Mouse (Mus musculus) myocyte (in vitro differentiated cells): ENCODE data around the gene Grid2. TPM values are rescaled to one million over a fixed set of nuclear protein-coding genes. Genes with fewer than 3 reads are reported as not detected.

Source experiments
- H3K27me3 ChIP-seq: one replicate; pipeline ENCODE4 v1.6.1; 2011; ENCODE audit not compliant: control insufficient read depth, insufficient read depth, insufficient read length
- H3K36me3 ChIP-seq: one replicate; pipeline ENCODE4 v1.6.1; 2011; ENCODE audit not compliant: control insufficient read depth, insufficient read depth
- H3K4me2 ChIP-seq: one replicate; pipeline ENCODE4 v1.6.1; 2011; ENCODE audit warnings: low read depth, control low read depth
- H3K4me3 ChIP-seq: one replicate; pipeline ENCODE4 v1.5.1; 2011; ENCODE audit warnings: mild to moderate bottlenecking, control low read depth, moderate library complexity
- H3K79me2 ChIP-seq: one replicate; pipeline ENCODE4 v1.6.1; 2011; ENCODE audit not compliant: control insufficient read depth, insufficient read depth
- H3ac ChIP-seq: one replicate; pipeline ENCODE4 v1.6.1; 2011; ENCODE audit not compliant: control insufficient read depth, insufficient read length
- CEBPB ChIP-seq: IDR thresholded peaks from 2 replicates; pipeline ENCODE4 v1.6.1; 2011; ENCODE audit warnings: mild to moderate bottlenecking, moderate library complexity; ENCODE audit not compliant: poor library complexity, insufficient read depth, severe bottlenecking
- E2F4 ChIP-seq: IDR thresholded peaks from one replicate; pipeline ENCODE4 v1.6.1; 2011; ENCODE audit warnings: mild to moderate bottlenecking, control low read depth, moderate library complexity; ENCODE audit not compliant: insufficient read depth
- MAX ChIP-seq: IDR thresholded peaks from one replicate; pipeline ENCODE4 v1.6.1; 2011; ENCODE audit warnings: low read depth, mild to moderate bottlenecking, control low read depth
- MYOD1 ChIP-seq, 3 experiments: IDR thresholded peaks; one replicate each; pipeline ENCODE4 v1.6.1; 2011; ENCODE audit warnings: control low read depth in 2 of 3, low read depth in 2 of 3, mild to moderate bottlenecking in 2 of 3, moderate library complexity in 1 of 3; ENCODE audit not compliant: insufficient read length in 2 of 3, control insufficient read depth in 1 of 3
- MYOG ChIP-seq, 3 experiments: IDR thresholded peaks; one replicate each; pipeline ENCODE4 v1.6.1; 2011; ENCODE audit warnings: control low read depth in 2 of 3, low read depth in 2 of 3, mild to moderate bottlenecking in 2 of 3; ENCODE audit not compliant: insufficient read length in 2 of 3, control insufficient read depth in 1 of 3, insufficient read depth in 1 of 3
- POLR2A ChIP-seq: IDR thresholded peaks from one replicate; pipeline ENCODE4 v1.6.1; 2011; ENCODE audit warnings: low read depth, mild to moderate bottlenecking, control low read depth, moderate library complexity; ENCODE audit not compliant: insufficient read length
- POLR2AphosphoS2 ChIP-seq: IDR thresholded peaks from one replicate; pipeline ENCODE4 v1.6.1; 2011; ENCODE audit warnings: low read depth, control low read depth; ENCODE audit not compliant: insufficient read length
- REST ChIP-seq: IDR thresholded peaks from one replicate; pipeline ENCODE4 v1.6.1; 2011; ENCODE audit warnings: mild to moderate bottlenecking, control low read depth, moderate library complexity; ENCODE audit not compliant: insufficient read depth, insufficient read length
- SRF ChIP-seq: IDR thresholded peaks from one replicate; pipeline ENCODE4 v1.6.1; 2011; ENCODE audit warnings: low read depth; ENCODE audit not compliant: control insufficient read depth, insufficient read length
- TCF12 ChIP-seq: IDR thresholded peaks from one replicate; pipeline ENCODE4 v1.6.1; 2011; ENCODE audit warnings: mild to moderate bottlenecking, control low read depth; ENCODE audit not compliant: poor library complexity, insufficient read depth, severe bottlenecking
- TCF3 ChIP-seq: IDR thresholded peaks from one replicate; pipeline ENCODE4 v1.6.1; 2011; ENCODE audit warnings: low read depth, control low read depth; ENCODE audit not compliant: insufficient read length
- USF1 ChIP-seq: IDR thresholded peaks from one replicate; pipeline ENCODE4 v1.6.1; 2011; ENCODE audit warnings: low read depth, mild to moderate bottlenecking, control low read depth, moderate library complexity
- polyA plus RNA-seq: library from polyadenylated mRNA; unstranded; fragments of >200 nt; fragmentation: generic; extraction: Trizol; gene quantifications from one replicate; pipeline ENCODE4 v1.2.1, GENCODE M21; 2012; ENCODE audit warnings: missing spikeins

The Grid2 gene
- polyA plus RNA-seq, 1 experiment: not detected

DNA sequence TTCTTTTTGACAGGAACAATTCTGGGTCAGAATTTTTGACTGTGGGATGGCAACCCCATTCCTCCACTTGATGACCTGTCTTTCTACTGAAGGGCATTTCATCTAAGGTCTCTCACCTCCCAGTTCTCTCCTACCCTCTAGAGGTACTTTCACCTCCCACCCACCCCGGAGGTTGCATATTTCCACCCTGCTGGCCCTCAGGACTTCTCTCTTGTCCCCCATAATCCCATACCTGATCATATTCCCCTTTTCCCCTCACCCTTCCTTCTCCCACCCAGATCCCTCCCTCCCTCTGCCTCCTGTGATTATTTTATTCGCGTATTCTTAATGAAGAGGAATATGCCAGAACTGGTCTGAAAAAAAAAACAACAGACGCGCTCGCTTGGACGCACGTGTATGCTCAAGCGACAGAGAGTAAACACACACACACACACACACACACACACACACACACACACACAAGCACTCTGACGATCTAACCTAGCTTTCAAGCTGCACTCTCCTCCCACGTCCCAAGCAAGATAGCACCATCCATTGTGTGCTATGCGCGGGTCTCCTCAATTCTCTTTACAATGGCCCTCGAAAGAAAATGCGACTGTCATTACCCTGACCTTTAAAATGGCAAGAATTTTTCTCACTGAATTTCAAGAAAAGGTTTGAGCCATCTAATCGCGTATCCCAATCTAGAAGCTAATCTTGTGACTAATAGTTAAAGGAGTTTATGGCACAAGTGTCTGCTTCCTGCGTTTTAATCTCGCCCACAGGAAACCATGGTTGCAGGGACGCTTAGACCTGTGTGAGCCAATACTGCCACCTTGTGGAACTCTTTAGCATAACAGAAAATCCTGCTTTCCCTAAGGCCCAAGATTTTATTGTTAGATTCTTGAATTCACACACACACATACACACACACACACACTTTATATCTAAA, 1393.9 kb downstream of the Grid2 start:
- TF ChIP-seq CEBPB (no peak), POLR2A (no peak), E2F4 (no peak), REST (no peak), USF1 (no peak)
- H3K4me3 ChIP-seq: no peak overlapping the region

DNA sequence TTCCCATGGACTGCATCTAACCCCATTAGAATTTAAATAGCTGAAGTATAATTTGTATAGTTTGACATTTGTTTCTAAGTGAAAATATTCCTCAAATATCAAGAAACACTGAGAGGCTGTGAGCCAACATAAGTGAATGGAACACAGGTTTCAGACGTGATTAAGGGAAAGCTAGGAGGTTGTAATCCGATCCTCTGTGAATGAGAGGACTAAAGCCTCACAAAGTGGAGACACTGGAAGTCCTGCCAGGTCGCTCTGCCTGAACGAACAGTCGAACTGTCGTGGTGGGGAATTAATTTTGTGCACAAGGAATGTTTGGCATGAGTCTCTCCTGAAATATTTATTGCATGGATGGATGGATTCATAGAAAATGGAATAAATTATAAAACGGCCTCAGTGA, 1395.1 kb downstream of the Grid2 start:
- TF ChIP-seq POLR2A: no peak
- TF ChIP-seq POLR2AphosphoS2: no peak
- TF ChIP-seq MYOG (IDR thresholded peaks at IDR 0.05; ENCODE audit: control insufficient read depth in 1 of 3, insufficient read depth in 1 of 3, insufficient read length in 2 of 3, low read depth in 2 of 3): no peak
- no peak for TF ChIP-seq USF1
- TF ChIP-seq MAX: no peak
- TF ChIP-seq SRF: no peak
- no peak for TF ChIP-seq CEBPB
- TF ChIP-seq REST: no peak
- TF ChIP-seq E2F4: no peak
- no peak for TF ChIP-seq TCF12
- no peak for TF ChIP-seq MYOD1 (IDR thresholded peaks at IDR 0.05; ENCODE audit: control insufficient read depth in 1 of 3, insufficient read length in 2 of 3, low read depth in 2 of 3)
- no peak overlapping the region for H3K4me3 ChIP-seq
- no peaks in the 10 kb centered on the region for H3K79me2 ChIP-seq
- no peaks in the 10 kb centered on the region for H3K36me3 ChIP-seq
- no peaks in the 10 kb centered on the region for H3K27me3 ChIP-seq
- H3ac ChIP-seq: no peak overlapping the region
- no peak overlapping the region for H3K4me2 ChIP-seq

More for the DNA sequence above, 1393.9 kb downstream of the Grid2 start:
- no peaks in the 10 kb centered on the region for H3K79me2 ChIP-seq
- no peak overlapping the region for H3ac ChIP-seq
- peak overlapping the region; percentile 27 for H3K4me2 ChIP-seq
- H3K27me3 ChIP-seq: no peaks in the 10 kb centered on the region
- H3K36me3 ChIP-seq: no peaks in the 10 kb centered on the region

DNA sequence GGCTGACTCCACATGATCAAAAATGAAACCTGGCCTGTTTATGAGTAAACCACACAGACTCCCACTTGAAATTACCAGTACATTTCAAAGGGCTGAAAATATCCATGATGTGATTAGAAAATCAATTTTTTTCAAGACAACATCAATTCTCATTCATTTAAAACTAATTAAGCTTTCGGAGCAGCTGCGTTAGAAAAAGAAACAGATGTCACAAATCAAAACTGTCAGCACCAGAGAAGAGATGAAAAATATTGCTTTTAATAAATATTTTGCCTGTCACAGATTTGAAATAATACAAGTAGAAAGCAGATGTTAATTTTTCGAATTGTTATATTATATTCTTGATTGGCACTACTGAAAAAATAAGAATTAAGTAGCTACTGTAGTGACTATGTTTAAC, 1415.3 kb downstream of the Grid2 start:
- H3K79me2 ChIP-seq: no peaks in the 10 kb centered on the region
- TF ChIP-seq REST: no peak
- no peak for TF ChIP-seq CEBPB
- no peak for TF ChIP-seq MAX
- no peak for TF ChIP-seq POLR2AphosphoS2
- no peak for TF ChIP-seq POLR2A
- TF ChIP-seq SRF: no peak
- TF ChIP-seq MYOD1 (IDR thresholded peaks at IDR 0.05; ENCODE audit: control insufficient read depth in 1 of 3, insufficient read length in 2 of 3, low read depth in 2 of 3): no peak
- H3ac ChIP-seq: no peak overlapping the region
- no peaks in the 10 kb centered on the region for H3K36me3 ChIP-seq
- no peaks in the 10 kb centered on the region for H3K27me3 ChIP-seq
- H3K4me2 ChIP-seq: no peak overlapping the region
- no peak overlapping the region for H3K4me3 ChIP-seq

DNA sequence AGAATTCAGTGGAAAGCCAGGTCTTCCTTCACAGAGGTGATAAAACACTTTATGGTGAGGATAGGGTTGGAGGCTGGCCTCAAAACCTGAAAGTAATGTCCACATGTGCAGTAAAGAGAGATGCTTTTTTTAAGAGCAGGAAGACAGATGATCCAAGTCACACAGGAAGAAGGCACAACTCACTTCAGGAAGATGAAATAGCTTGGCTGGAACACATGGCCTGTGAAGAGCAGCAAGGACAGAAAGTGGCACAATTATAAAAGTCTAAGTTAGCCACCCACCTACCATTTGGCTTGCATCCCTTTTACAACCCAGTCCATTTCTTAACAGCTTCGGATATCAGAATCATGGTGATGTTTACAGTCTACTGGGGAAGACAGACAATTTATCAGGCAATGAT, 1423.1 kb downstream of the Grid2 start:
- H3K27me3 ChIP-seq: no peaks in the 10 kb centered on the region

DNA sequence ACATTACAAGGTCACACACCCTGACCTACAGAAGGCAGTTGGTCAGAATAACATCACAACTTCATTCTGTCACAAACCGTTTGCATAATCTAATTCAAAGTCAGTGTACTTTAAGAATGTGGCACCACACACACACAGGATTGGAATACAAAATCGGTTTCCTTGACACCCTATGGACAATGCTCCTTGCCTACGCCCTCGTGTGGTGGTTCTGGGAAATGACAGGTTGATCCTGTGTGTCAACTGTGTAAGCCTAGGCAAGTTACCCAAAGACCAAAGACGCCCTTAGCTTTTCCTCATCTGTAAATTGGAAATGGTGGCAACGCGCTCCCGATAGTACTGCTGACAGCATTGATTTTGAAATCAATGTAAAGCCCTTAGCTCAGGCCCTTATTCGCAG, 1428.3 kb downstream of the Grid2 start:
- Histone ChIP-seq H3K36me3 (no peaks in the 10 kb centered on the region), H3K4me3 (no peak overlapping the region), H3ac (no peak overlapping the region), H3K27me3 (no peaks in the 10 kb centered on the region), H3K4me2 (no peak overlapping the region), H3K79me2 (no peaks in the 10 kb centered on the region)
- TF ChIP-seq MAX (no peak), E2F4 (no peak), USF1 (no peak), SRF (no peak), MYOD1 (IDR thresholded peaks at IDR 0.05; ENCODE audit: control insufficient read depth in 1 of 3, insufficient read length in 2 of 3, low read depth in 2 of 3) (no peak), POLR2A (no peak), REST (no peak), POLR2AphosphoS2 (no peak), MYOG (IDR thresholded peaks at IDR 0.05; ENCODE audit: control insufficient read depth in 1 of 3, insufficient read depth in 1 of 3, insufficient read length in 2 of 3, low read depth in 2 of 3) (no peak), CEBPB (no peak), TCF3 (no peak), TCF12 (no peak)

More for the DNA sequence above, 1423.1 kb downstream of the Grid2 start:
- Histone ChIP-seq H3K36me3 (no peaks in the 10 kb centered on the region), H3K4me3 (no peak overlapping the region), H3ac (no peak overlapping the region), H3K4me2 (no peak overlapping the region), H3K79me2 (no peaks in the 10 kb centered on the region)
- TF ChIP-seq MYOG (IDR thresholded peaks at IDR 0.05; ENCODE audit: control insufficient read depth in 1 of 3, insufficient read depth in 1 of 3, insufficient read length in 2 of 3, low read depth in 2 of 3) (no peak), MYOD1 (IDR thresholded peaks at IDR 0.05; ENCODE audit: control insufficient read depth in 1 of 3, insufficient read length in 2 of 3, low read depth in 2 of 3) (no peak), POLR2AphosphoS2 (no peak), TCF12 (no peak), REST (no peak), MAX (no peak), POLR2A (no peak), SRF (no peak), TCF3 (no peak), E2F4 (no peak), CEBPB (no peak), USF1 (no peak)
